Mouse (Mus musculus) mesoderm, embryonic 11.5 days (tissue): Measurements from ENCODE around the gene Cops7b.

Source experiments
- DNase-seq: peaks from one replicate; pipeline ENCODE4 v3.0.0-alpha.2; 2012; ENCODE audit warnings: low read depth, low spot score

The Cops7b gene

DNA sequence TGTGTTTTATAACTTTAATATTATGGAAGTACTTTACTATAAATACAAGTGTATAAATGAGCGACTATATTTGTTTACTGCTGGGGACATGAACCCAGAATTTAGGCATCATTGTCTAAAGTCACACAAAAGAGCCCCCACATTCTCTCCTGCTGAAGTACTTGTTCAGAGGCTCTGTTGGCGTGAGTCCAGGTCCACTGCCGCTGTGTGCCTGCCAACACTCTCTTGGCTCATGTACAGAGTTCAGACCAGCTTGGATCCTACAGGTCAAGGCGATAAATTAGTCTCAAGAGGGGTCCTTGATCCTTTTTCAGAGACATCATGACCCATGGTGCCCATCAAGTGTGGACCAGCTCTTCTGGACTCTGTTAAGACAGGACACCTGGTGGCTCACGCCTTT, 74.4 kb downstream of the Cops7b start:
- no peak for DNase-seq
